Mouse (Mus musculus) ES-Bruce4 (cell line): Measurements from ENCODE around the gene Rps12.

Source experiments
- CTCF ChIP-seq: IDR thresholded peaks from one replicate; pipeline ENCODE4 v1.8.1; 2011; ENCODE audit warnings: low read depth, low read length
- POLR2A ChIP-seq: IDR thresholded peaks from one replicate; pipeline ENCODE4 v1.8.1; 2011; ENCODE audit warnings: low read length; ENCODE audit not compliant: insufficient read depth

DNA sequence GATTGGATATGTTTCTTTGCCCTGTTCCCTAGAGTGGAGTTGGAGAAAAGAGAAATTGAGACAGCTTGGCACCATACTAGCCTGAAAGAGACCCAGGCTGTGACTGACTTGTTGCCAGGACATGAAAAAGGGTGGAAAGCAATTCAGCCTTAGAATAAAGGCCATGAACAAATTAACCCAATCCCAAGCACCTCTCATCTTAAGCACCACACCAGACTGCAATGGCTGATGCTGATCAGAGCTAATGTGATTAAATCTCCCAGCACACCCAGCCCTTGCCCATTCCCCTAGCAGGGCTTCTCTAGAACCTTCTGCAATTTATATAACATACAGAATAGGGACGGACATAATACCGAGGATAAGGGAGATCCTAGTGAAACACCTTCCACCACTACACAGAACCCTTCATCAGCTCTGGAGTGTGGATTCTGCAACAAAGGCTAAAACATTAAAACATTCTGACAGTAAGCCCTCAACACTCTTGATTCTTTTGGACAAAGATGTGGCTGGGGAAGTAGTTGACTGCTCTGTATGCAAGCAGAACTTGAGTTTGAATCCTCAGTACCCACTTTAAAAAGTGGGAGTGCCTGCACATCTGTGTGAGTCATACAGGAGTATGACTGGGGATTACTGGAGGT lies 4.1 kb downstream of the Rps12 start:
- TF ChIP-seq POLR2A, result no peak
- no peak for TF ChIP-seq CTCF
